Mouse (Mus musculus) monocyte, adult 2 months (primary cell): ENCODE results near the gene Lrsam1.

Source experiments
- DNase-seq, 2 experiments: peaks; one replicate each; pipeline ENCODE4 v3.0.0; 2022; ENCODE audit warnings: low spot score in 2 of 2, low read depth in 1 of 2

Lrsam1 gene

GRCm38 (mm10) chr2:32895606-32896106 lies 65.8 kb downstream of the Lrsam1 start:
- DNase-seq, result no peak

DNA sequence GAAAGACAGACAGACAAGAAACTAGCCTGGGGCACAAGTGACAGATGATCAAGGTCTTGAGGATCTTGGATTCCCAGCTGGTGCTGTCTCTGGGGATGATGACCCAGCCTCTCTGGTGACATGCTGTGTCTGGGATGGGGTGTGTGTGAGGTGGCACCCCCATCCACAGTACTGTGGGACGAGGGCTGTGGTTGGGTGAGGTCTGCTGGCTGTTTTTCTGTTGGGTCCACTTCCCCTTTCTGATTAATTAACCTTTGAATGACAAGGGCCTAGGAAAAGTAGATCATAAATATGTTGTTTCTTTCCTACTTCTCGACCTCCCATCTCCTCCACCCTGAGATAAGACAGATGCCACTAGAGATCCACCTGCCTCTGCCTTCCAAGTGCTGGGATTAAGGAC lies 67.3 kb downstream of the Lrsam1 start:
- DNase-seq, result peak; percentile 28 to 36

- no peak for DNase-seq
Observed at GRCm38 (mm10) chr2:32892490-32892889, 68.9 kb downstream of the Lrsam1 start.

DNA sequence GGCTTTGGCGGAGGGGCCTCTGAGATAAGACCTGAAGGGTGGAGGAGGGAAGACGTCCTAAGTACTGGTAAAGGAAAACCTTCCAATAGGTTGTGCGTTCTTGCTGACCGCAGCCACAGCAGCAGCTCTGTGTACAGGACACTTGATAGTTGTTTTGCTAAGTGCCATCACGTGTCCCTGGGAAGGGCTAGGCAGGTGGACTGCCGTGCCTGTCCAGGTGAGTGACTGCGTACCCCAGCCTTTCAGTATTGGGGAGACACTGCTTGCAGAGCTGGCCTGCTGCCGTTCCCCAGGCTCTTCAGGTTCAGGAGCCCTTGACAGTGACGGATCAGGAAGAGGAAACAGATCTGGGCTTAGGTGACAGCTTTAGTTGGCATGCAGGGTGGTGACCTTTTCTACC lies 70.1 kb downstream of the Lrsam1 start:
- DNase-seq, result no peak

DNA sequence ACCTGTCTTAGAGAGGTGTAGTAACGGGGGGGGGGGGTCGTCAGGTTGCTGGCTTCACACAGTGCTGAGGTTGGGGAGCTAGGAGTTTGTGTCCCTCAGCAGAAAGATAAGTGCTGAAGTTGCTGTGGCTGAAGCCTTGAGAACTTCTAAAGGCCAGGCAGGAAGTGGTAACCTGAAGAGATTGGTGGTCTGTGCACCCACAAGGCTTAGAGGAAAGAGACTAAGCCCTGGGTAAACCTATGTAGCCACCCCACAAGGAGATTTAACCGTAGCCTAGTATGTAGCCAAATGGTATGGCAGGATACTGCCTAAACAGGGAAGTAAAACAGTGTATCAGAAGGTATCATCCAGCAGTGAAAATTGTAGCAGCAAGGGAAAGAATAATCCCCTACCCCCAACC lies 71.1 kb downstream of the Lrsam1 start:
- no peak for DNase-seq

DNA sequence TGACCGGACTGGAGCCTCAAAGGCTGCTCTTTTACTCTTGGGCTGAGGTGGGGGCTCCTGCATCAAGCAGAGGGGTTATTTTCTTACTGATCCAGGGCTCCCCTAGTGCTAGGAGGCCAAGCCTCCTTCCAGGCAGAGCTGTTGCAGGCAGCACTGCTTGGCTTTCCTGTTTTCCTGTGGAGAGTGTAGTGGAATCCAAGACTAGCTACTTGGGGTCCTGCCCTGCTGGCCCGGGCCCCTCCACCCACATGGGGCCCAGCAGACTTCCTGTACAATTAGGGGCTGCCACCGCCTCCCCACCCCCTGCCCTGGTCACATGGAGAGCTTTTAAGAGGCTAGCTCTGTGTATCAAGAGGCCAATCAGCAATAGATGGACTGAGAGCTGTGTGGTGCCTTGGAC lies 72.9 kb downstream of the Lrsam1 start:
- DNase-seq, result no peak

GRCm38 (mm10) chr2:32888029-32888428 lies 73.4 kb downstream of the Lrsam1 start:
- no peak for DNase-seq

DNA sequence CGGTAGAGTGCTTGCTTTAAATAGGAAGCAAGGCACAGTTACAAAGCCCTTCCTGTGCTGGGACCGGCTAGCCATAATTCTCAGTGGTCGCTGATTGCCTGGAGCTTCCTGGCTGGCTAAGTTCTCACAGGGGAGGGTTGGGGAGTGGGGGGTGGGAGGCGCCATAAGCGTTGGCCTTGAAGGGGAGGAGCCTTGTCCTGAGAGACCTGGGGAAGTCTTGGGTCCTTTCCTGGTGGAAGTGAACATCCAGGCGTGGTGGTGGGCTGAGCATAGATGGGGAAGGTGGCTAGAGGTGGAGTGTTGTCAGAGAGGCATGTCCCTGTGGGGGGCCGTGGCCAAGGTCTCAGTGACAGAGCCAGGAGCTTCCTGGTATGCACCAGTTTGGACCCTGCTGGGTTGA lies 76.7 kb downstream of the Lrsam1 start:
- no peak for DNase-seq

GRCm38 (mm10) chr2:32882283-32883043 lies 79.0 kb downstream of the Lrsam1 start:
- peak in 1 of 2 experiments; percentile 47 for DNase-seq

DNA sequence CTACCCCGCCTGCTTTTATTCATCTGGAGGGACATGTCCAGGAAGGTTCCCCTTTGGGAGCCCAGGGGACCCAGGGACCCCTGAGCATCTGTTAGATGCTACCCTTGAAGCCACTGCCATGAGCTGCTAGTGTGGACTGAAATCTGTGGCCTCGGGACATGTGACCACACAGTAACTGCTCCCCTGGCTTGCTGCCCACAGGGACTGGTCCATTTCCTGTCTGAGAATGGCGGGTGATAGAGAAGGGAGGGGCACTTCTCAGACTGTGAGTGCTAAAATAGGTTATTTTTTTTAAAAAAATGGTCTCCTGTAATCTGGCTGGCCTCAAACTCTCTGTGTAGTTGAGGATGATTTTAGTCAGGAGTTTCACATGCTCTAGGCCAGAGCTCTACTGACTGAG lies 79.7 kb downstream of the Lrsam1 start:
- DNase-seq, result peak in 1 of 2 experiments; percentile 55

- DNase-seq, result no peak
Observed at GRCm38 (mm10) chr2:32881054-32881453, 80.4 kb downstream of the Lrsam1 start.

DNA sequence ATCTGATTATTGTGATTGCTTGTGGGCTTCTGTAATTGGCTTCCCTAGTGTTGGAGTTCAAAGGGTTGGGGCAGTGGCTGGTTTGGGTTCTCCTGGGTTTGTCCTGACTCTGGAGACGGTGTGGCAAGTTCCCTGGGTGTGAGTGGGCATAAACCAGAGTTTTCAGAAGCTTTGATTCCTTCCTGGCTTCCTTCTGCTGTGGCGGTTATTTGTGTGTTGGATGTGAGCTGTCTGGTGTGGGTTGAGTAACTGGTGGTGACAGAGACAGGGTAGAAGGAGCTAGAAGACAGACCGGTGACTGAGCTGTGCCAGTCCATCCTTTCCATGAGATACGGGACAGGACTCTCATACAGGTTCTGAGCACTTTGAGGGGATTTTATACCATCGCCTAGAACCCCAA lies 81.8 kb downstream of the Lrsam1 start:
- no peak for DNase-seq

DNA sequence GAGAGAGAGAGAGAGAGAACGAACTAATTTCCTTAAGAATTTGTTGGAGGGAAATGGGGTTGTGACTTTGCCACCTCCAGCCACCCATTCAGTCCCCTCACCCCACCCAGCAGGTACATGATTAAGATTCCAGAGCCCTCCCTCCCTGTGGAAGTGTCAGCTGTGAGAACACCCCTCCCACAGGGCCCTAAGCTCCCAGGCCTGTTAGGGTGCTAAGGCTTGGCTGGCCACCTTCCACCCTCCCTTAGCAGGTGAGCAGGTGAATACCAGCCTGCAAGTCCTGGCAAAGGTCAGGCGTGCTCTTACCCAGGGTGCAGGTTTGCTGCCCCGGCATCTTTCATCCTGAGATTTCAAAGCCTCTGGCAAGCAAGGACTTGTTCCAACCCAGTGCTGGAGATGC lies 83.0 kb downstream of the Lrsam1 start:
- DNase-seq, result no peak

- no peak for DNase-seq
Observed at GRCm38 (mm10) chr2:32877761-32878393, 83.5 kb downstream of the Lrsam1 start.

- no peak for DNase-seq
Observed at GRCm38 (mm10) chr2:32877303-32877702, 84.1 kb downstream of the Lrsam1 start.

DNA sequence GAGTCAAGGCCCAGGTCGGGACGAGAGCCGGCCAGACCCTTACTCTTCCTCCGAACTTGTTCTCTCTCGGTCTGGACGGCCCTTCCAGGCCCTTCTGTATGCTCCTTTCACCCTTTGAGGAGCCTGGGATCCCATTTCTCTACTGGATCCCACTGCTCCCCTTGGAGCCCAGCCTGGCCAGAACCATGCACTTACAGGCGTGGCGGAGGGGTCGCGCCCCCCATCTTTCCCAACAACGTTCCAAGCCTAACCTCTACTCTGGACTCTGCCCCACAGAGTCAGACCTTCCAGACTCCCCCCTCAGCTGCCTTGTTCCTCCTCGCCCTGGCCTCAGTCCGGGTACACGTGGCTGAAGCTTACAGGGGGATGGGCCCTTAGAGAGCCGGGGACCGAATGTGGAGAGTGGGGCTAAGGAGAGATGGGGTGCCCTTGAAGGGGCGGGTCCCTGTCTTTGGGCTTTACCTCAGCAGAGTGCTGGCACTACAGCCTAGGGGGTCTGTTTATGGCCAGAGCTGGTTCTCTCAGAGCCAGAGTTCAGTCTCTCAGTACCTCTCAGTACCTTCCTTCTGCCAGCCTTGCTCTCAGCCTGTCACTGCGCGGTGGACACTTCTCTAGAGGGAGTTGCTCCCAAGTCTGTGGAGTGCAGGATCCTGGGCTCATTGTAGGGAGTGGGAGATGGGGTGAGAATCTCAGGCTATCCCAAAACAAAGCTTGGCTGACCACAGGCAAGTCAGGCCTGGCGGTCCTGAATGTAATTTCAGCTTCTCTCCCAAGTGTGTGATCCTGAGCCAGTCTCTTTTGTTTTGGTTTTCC lies 84.7 kb downstream of the Lrsam1 start:
- no peak for DNase-seq

- DNase-seq, result peak in 1 of 2 experiments; percentile 60
Observed at GRCm38 (mm10) chr2:32875675-32876489, 85.5 kb downstream of the Lrsam1 start, which contains the start of gene Fam129b. Gene Fam129b, plus strand, starts transcription at chr2:32876114.
